Mouse (Mus musculus) brown adipose tissue, adult 24 weeks (tissue): ENCODE measurements around the gene Gipr. TPM values are rescaled to one million over a fixed set of nuclear protein-coding genes. Genes with fewer than 3 reads are reported as not detected.
"Not testable (repeated sequence)": the region's sequence is repeated elsewhere in the genome, so short reads cannot be mapped to it uniquely, and the experiment has no call there.

Experiments
- H3K27ac ChIP-seq: fragments of 200-500 bp; replicated peaks from 2 replicates; pipeline ENCODE4 v1.5.1; 2012; ENCODE audit warnings: low read depth, mild to moderate bottlenecking, low read length
- H3K4me1 ChIP-seq: fragments of 200-500 bp; 2 replicates; pipeline ENCODE4 v1.6.1; 2012; ENCODE audit warnings: low read length, mixed read lengths; ENCODE audit not compliant: control insufficient read depth, insufficient read depth, insufficient read length
- H3K4me3 ChIP-seq: fragments of 200-500 bp; 2 replicates; pipeline ENCODE4 v1.5.1; 2012; ENCODE audit warnings: low read depth, mild to moderate bottlenecking, low read length, moderate library complexity; ENCODE audit not compliant: insufficient read depth
- polyA plus RNA-seq: library from polyadenylated mRNA; stranded (reverse); fragments of >200 nt; gene quantifications from 2 replicates; pipeline ENCODE4 v1.2.4, GENCODE M21; 2012; ENCODE audit not compliant: missing spikeins, insufficient read depth, insufficient read length

The Gipr gene
- polyA plus RNA-seq, 1 experiment: 0.44 TPM

GRCm38 (mm10) chr7:19166990-19167389 is 1.1 kb upstream of the Gipr start:
- H3K4me3 ChIP-seq: no peak overlapping the region
- no peaks in the 10 kb centered on the region for H3K4me1 ChIP-seq
- H3K27ac ChIP-seq: no peak overlapping the region

- Histone ChIP-seq H3K4me1 (no peaks in the 10 kb centered on the region), H3K27ac (no peak overlapping the region), H3K4me3 (no peak overlapping the region)
Observed at GRCm38 (mm10) chr7:19164978-19165377, 949 bp downstream of the Gipr start.

- H3K4me1 ChIP-seq: no peaks in the 10 kb centered on the region
- H3K27ac ChIP-seq: no peak overlapping the region
- no peak overlapping the region for H3K4me3 ChIP-seq
Observed at GRCm38 (mm10) chr7:19164189-19164588, 1.7 kb downstream of the Gipr start.

- no peaks in the 10 kb centered on the region for H3K4me1 ChIP-seq
- H3K4me3 ChIP-seq: no peak overlapping the region
- H3K27ac ChIP-seq: no peak overlapping the region
Observed at GRCm38 (mm10) chr7:19163752-19164151, 2.2 kb downstream of the Gipr start.

- no peaks in the 10 kb centered on the region for H3K4me1 ChIP-seq
- H3K27ac ChIP-seq: no peak overlapping the region
- no peak overlapping the region for H3K4me3 ChIP-seq
Observed at GRCm38 (mm10) chr7:19162928-19163327, 3.0 kb downstream of the Gipr start.

GRCm38 (mm10) chr7:19160115-19160514 is 5.8 kb downstream of the Gipr start:
- Histone ChIP-seq H3K4me1 (no peaks in the 10 kb centered on the region), H3K27ac (no peak overlapping the region), H3K4me3 (no peak overlapping the region)

- Histone ChIP-seq H3K27ac (no peak overlapping the region), H3K4me3 (no peak overlapping the region), H3K4me1 (no peaks in the 10 kb centered on the region)
Observed at GRCm38 (mm10) chr7:19159411-19159810, 6.5 kb downstream of the Gipr start.

GRCm38 (mm10) chr7:19158601-19159000 is 7.3 kb downstream of the Gipr start:
- H3K27ac ChIP-seq: no peak overlapping the region
- H3K4me1 ChIP-seq: no peaks in the 10 kb centered on the region
- H3K4me3 ChIP-seq: no peak overlapping the region

GRCm38 (mm10) chr7:19157160-19157800 is 8.6 kb downstream of the Gipr start:
- no peak overlapping the region for H3K4me3 ChIP-seq
- no peak overlapping the region for H3K27ac ChIP-seq
- no peaks in the 10 kb centered on the region for H3K4me1 ChIP-seq

- Histone ChIP-seq H3K4me1 (no peaks in the 10 kb centered on the region), H3K27ac (no peak overlapping the region)
Observed at GRCm38 (mm10) chr7:19155825-19156475, 10.0 kb downstream of the Gipr start.

GRCm38 (mm10) chr7:19154796-19155195 is 11.1 kb downstream of the Gipr start:
- Histone ChIP-seq H3K27ac (no peak overlapping the region), H3K4me3 (no peak overlapping the region)

More at GRCm38 (mm10) chr7:19155825-19156475, 10.0 kb downstream of the Gipr start:
- H3K4me3 ChIP-seq: no peak overlapping the region

GRCm38 (mm10) chr7:19151121-19151520 is 14.8 kb downstream of the Gipr start:
- H3K4me3 ChIP-seq, H3K27ac ChIP-seq, H3K4me1 ChIP-seq: not testable (repeated sequence)

More at GRCm38 (mm10) chr7:19154796-19155195, 11.1 kb downstream of the Gipr start:
- no peaks in the 10 kb centered on the region for H3K4me1 ChIP-seq

- Histone ChIP-seq H3K27ac (peak within 1 kb of the TSS; percentile 48), H3K4me3 (peak within 1 kb of the TSS; percentile 70), H3K4me1 (peaks cover 6% of the 10 kb centered on the region; the same call in 1 of the 2 replicates)
Observed at GRCm38 (mm10) chr7:19149626-19150025, 16.3 kb downstream of the Gipr start, which contains the start of gene Snrpd2. Gene Snrpd2 (plus strand): TSS chr7:19149722.

- Histone ChIP-seq H3K27ac (peak within 1 kb of the TSS; percentile 48), H3K4me1 (peaks cover 6% of the 10 kb centered on the region; the same call in 1 of the 2 replicates)
Observed at GRCm38 (mm10) chr7:19148875-19149541, 16.9 kb downstream of the Gipr start, which contains the start of gene Qpctl. Gene Qpctl (minus strand): TSS chr7:19149291.

GRCm38 (mm10) chr7:19148180-19148874 is 17.6 kb downstream of the Gipr start:
- peak overlapping the region; percentile 35 for H3K27ac ChIP-seq
- H3K4me3 ChIP-seq: peak overlapping the region; percentile 64
- peaks cover 6% of the 10 kb centered on the region; the same call in 1 of the 2 replicates for H3K4me1 ChIP-seq

More at GRCm38 (mm10) chr7:19148875-19149541, 16.9 kb downstream of the Gipr start, which contains the start of gene Qpctl:
- H3K4me3 ChIP-seq: peak within 1 kb of the TSS; percentile 70
